Mouse (Mus musculus): ENCODE results near the gene Grsf1. TPM values are rescaled to one million over a fixed set of nuclear protein-coding genes. Genes with fewer than 3 reads are reported as not detected.

Grsf1 gene
- polyA plus RNA-seq, 1 experiment from 2014 or later: 53.8 TPM

DNA sequence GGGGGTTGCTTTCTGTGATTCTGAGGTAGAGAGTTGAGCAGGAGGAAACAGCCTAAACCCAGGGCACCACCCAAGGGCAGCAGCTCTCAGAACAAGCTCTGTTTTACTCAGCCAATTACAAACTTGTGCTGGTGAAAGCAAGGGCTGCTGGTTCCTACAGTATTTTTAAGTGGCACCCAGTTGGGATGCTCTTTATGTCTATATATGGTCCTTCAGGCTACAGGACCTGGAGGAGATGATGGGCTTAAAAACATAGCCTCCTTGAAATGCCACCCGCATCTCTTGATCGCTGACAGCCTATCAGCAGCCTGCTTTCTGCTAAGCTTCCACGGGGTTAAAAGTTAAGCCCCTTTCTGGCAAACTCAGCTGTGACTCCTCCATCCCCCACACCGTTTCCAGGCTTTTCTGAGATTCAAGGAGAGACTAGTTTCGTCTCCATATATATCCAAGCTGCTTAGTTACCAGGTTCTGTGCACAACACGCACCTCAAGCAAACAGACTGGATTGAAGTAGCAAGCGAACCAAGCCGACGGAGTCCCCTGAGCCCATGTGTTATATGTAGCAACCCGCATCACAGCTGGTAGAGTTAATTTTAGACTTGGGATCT lies 35.8 kb upstream of the Grsf1 start:
- 48% methylated on average over 10 of the region's 10 CpGs for WGBS
- H3K4me3 ChIP-seq (ENCODE audit: low read depth, low read length): no peak overlapping the region
- no peaks in the 10 kb centered on the region for H3K4me1 ChIP-seq (replicated peaks; ENCODE audit: control insufficient read depth, insufficient read depth, low read length)
- no peaks in the 10 kb centered on the region for H3K27me3 ChIP-seq (replicated peaks; ENCODE audit: control insufficient read depth, insufficient read depth, low read length)
- no peaks in the 10 kb centered on the region for H3K9me3 ChIP-seq (ENCODE audit: control insufficient read depth, low read length)
- no peaks in the 10 kb centered on the region for H3K36me3 ChIP-seq (ENCODE audit: control insufficient read depth, insufficient read depth, low read length)
- no peak for DNase-seq (ENCODE audit: low spot score)
- no peak overlapping the region for H3K4me2 ChIP-seq
- no peak overlapping the region for H3K9ac ChIP-seq (ENCODE audit: low read depth, low read length)
- H3K27ac ChIP-seq (ENCODE audit: low read depth, low read length): no peak overlapping the region
- no peak for ATAC-seq (replicated peaks; ENCODE audit: low FRiP score)

DNA sequence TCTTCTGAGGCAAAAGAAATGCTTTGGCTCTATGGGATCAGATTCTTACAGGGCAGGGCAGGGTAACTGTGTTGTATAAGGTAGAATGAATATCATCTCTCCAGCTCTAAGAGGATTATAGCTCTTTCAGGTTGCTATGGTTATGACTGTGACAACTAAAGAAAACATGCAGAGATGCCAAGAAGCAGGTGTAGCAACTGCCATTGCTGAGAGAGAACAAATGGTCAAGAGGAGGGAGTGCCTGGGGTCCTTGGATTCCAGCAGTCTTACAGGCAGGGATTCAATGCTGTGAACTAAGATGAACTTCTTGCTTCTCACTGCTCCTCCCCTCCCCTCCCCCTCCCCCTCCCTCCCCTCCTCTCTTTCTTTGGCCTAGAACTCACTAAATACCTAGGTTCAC lies 35.2 kb upstream of the Grsf1 start:
- Histone ChIP-seq H3K4me3 (ENCODE audit: low read depth, low read length) (no peak overlapping the region), H3K9ac (ENCODE audit: low read depth, low read length) (no peak overlapping the region), H3K4me2 (no peak overlapping the region), H3K27ac (ENCODE audit: low read depth, low read length) (no peak overlapping the region), H3K27me3 (replicated peaks; ENCODE audit: control insufficient read depth, insufficient read depth, low read length) (no peaks in the 10 kb centered on the region), H3K9me3 (ENCODE audit: control insufficient read depth, low read length) (no peaks in the 10 kb centered on the region), H3K36me3 (ENCODE audit: control insufficient read depth, insufficient read depth, low read length) (no peaks in the 10 kb centered on the region), H3K4me1 (replicated peaks; ENCODE audit: control insufficient read depth, insufficient read depth, low read length) (no peaks in the 10 kb centered on the region)
- DNase-seq (ENCODE audit: low spot score) (no peak), ATAC-seq (replicated peaks; ENCODE audit: low FRiP score) (no peak)

DNA sequence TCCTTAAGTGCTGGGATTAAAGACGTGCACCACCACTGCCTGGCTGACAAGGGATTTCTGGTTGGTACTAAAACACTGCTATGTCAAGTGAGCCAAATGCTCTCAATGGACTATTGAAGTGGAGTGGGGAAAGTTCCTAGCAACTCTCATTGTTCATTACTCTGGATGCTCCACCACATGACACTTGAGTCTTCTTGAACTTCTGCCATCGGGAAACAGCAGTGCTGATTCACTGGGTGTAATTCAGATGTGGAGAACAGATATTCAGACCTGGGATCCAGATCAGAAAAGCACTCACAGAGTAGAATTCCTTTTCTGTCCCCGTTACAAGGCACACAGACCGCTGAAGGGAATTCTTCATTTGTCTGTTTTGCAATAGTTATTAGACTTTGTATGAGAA lies 27.6 kb upstream of the Grsf1 start:
- Histone ChIP-seq H3K27me3 (replicated peaks; ENCODE audit: control insufficient read depth, insufficient read depth, low read length) (no peaks in the 10 kb centered on the region), H3K27ac (ENCODE audit: low read depth, low read length) (no peak overlapping the region), H3K4me2 (no peak overlapping the region), H3K9me3 (ENCODE audit: control insufficient read depth, low read length) (no peaks in the 10 kb centered on the region), H3K4me3 (ENCODE audit: low read depth, low read length) (no peak overlapping the region), H3K9ac (ENCODE audit: low read depth, low read length) (no peak overlapping the region), H3K4me1 (replicated peaks; ENCODE audit: control insufficient read depth, insufficient read depth, low read length) (no peaks in the 10 kb centered on the region; the same call in 1 of the 2 replicates), H3K36me3 (ENCODE audit: control insufficient read depth, insufficient read depth, low read length) (no peaks in the 10 kb centered on the region)
- DNase-seq (ENCODE audit: low spot score) (no peak), ATAC-seq (replicated peaks; ENCODE audit: low FRiP score) (no peak)
- 80% methylated on average over 4 of the region's 4 CpGs for WGBS

DNA sequence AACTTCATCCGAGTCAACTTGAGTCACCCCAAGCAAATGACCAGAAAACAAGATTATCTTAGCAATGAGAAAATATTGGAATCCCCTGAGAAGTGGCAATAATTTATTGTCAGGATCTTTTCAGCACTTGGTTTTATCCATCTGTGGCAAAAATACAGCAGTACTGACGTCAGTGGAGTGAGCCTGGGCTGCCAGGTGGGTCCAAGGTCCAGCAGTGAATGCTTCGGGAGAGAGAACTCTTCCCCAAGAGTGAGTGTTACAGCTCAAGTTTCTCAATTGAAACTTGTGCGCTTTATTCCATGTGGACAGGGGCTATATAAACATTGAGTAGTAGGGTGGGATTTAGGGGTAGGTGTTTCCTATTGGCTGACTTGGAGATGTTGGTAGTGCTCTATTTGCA lies 26.1 kb upstream of the Grsf1 start:
- H3K4me1 ChIP-seq (replicated peaks; ENCODE audit: control insufficient read depth, insufficient read depth, low read length): no peaks in the 10 kb centered on the region; the same call in 1 of the 2 replicates
- H3K27me3 ChIP-seq (replicated peaks; ENCODE audit: control insufficient read depth, insufficient read depth, low read length): no peaks in the 10 kb centered on the region
- H3K4me2 ChIP-seq: no peak overlapping the region
- no peak overlapping the region for H3K27ac ChIP-seq (ENCODE audit: low read depth, low read length)
- H3K9me3 ChIP-seq (ENCODE audit: control insufficient read depth, low read length): no peaks in the 10 kb centered on the region
- no peak overlapping the region for H3K4me3 ChIP-seq (ENCODE audit: low read depth, low read length)
- H3K9ac ChIP-seq (ENCODE audit: low read depth, low read length): no peak overlapping the region
- 67% methylated on average over 4 of the region's 4 CpGs for WGBS
- H3K36me3 ChIP-seq (ENCODE audit: control insufficient read depth, insufficient read depth, low read length): no peaks in the 10 kb centered on the region
- DNase-seq (ENCODE audit: low spot score) (no peak), ATAC-seq (replicated peaks; ENCODE audit: low FRiP score) (no peak; the same call in 1 of the 2 replicates)

DNA sequence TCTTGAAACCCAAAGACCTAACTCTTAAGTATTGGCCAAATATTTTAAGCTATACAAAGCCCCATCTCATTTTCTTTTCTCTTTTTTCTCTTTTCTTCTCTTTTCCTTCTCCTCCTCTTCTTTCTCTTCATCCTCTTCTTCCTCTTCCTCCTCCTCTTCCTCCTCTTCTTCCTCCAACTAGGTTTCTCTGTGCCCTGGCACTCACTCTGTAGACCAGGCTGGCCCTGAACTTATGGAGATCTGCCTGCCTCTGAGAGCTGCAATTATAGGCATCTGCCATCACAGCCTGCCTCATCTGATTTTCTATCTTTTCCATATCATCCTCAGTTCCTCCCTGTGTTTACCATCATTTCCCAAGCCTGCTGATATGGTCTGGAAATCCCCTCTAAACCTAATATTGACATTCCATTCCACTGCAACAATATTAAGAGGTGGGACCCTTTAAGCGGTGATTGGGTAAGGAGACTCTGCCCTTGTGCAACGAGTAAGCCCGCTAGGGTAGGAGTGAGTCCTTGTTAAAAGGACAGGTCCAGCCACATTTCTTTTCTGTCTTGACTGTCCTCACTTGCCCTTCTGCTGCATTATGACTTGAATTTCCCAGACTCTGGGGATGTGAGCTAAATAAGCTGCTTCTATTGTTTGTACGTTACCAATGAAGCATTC lies 23.4 kb upstream of the Grsf1 start:
- H3K27ac ChIP-seq (ENCODE audit: low read depth, low read length): no peak overlapping the region
- H3K27me3 ChIP-seq (replicated peaks; ENCODE audit: control insufficient read depth, insufficient read depth, low read length): no peaks in the 10 kb centered on the region
- ATAC-seq (replicated peaks; ENCODE audit: low FRiP score): no peak
- no peak overlapping the region for H3K4me3 ChIP-seq (ENCODE audit: low read depth, low read length)
- H3K36me3 ChIP-seq (ENCODE audit: control insufficient read depth, insufficient read depth, low read length): no peaks in the 10 kb centered on the region
- no peak overlapping the region for H3K9ac ChIP-seq (ENCODE audit: low read depth, low read length)
- no peaks in the 10 kb centered on the region for H3K9me3 ChIP-seq (ENCODE audit: control insufficient read depth, low read length)
- no peak for DNase-seq (ENCODE audit: low spot score)
- no peak overlapping the region for H3K4me2 ChIP-seq
- H3K4me1 ChIP-seq (replicated peaks; ENCODE audit: control insufficient read depth, insufficient read depth, low read length): no peaks in the 10 kb centered on the region; the same call in 1 of the 2 replicates
- 71% methylated on average over 4 of the region's 4 CpGs for WGBS

DNA sequence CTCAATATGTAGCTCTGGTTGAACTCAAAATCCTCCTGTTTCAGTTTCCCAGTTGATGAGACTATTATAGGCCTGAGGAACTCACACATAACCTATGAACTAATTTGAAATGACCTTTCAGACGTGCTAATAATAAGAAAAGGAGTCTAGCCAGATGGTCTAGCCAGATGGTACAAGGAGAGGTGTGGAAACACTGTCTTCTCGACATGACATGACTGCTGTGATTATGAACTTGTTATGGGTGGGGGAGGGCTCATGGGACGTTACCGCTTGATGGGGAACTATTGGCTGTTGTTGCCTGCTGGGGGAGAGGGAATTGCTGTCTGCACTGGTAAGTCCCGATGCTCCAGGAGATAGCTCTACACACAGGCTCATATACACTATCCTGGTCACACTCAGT lies 21.3 kb upstream of the Grsf1 start:
- Histone ChIP-seq H3K27ac (ENCODE audit: low read depth, low read length) (no peak overlapping the region), H3K4me2 (no peak overlapping the region), H3K9ac (ENCODE audit: low read depth, low read length) (no peak overlapping the region), H3K27me3 (replicated peaks; ENCODE audit: control insufficient read depth, insufficient read depth, low read length) (no peaks in the 10 kb centered on the region), H3K4me3 (ENCODE audit: low read depth, low read length) (no peak overlapping the region), H3K9me3 (ENCODE audit: control insufficient read depth, low read length) (no peaks in the 10 kb centered on the region), H3K36me3 (ENCODE audit: control insufficient read depth, insufficient read depth, low read length) (no peaks in the 10 kb centered on the region), H3K4me1 (replicated peaks; ENCODE audit: control insufficient read depth, insufficient read depth, low read length) (no peaks in the 10 kb centered on the region; the same call in 1 of the 2 replicates)
- WGBS: 84% methylated on average over 5 of the region's 5 CpGs
- no peak for DNase-seq (ENCODE audit: low spot score)
- no peak for ATAC-seq (replicated peaks; ENCODE audit: low FRiP score)

DNA sequence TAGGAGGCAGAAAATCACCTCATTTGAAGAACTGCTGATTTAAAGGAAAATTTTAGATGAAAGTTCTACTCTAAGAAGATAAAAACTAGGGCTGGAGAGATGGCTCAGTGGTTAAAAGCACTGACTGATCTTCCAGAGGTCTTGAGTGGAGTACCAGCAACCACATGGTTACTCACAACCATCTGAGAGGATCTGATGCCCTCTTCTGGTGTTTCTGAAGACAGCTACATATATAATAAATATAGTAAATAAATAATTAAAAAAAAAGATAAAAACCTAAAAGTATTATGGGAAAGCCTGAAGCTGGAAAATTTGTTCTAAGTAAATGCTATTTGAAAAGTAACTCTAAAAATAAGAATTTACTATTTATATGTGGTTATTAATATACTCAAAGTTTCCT lies 17.1 kb upstream of the Grsf1 start:
- H3K4me3 ChIP-seq (ENCODE audit: low read depth, low read length): no peak overlapping the region
- DNase-seq (ENCODE audit: low spot score): no peak
- no peaks in the 10 kb centered on the region for H3K27me3 ChIP-seq (replicated peaks; ENCODE audit: control insufficient read depth, insufficient read depth, low read length)
- no peaks in the 10 kb centered on the region for H3K4me1 ChIP-seq (replicated peaks; ENCODE audit: control insufficient read depth, insufficient read depth, low read length)
- no peak overlapping the region for H3K9ac ChIP-seq (ENCODE audit: low read depth, low read length)
- no peak overlapping the region for H3K4me2 ChIP-seq
- H3K27ac ChIP-seq (ENCODE audit: low read depth, low read length): no peak overlapping the region
- ATAC-seq (replicated peaks; ENCODE audit: low FRiP score): no peak
- no peaks in the 10 kb centered on the region for H3K9me3 ChIP-seq (ENCODE audit: control insufficient read depth, low read length)
- no peaks in the 10 kb centered on the region for H3K36me3 ChIP-seq (ENCODE audit: control insufficient read depth, insufficient read depth, low read length)

DNA sequence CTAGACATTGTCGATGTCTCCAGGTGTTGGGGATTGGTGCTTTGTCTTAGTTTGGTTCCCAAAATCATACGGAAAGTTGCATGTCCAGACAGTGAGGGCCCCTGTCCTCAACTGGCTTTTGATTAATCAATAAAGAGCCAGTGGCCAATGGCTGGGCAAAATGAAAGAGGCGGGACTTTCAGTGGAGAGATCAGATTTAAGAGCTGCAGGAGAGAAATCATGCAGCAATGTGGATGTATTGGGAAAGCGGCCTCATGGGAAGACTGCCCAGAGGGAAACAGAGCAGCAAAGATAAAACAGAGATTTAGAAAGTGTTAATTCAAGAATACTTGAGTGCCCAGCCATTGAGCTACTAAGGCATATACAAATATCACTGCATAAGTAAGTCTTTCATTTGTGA lies 16.6 kb upstream of the Grsf1 start:
- 85% methylated on average over 4 of the region's 4 CpGs for WGBS

DNA sequence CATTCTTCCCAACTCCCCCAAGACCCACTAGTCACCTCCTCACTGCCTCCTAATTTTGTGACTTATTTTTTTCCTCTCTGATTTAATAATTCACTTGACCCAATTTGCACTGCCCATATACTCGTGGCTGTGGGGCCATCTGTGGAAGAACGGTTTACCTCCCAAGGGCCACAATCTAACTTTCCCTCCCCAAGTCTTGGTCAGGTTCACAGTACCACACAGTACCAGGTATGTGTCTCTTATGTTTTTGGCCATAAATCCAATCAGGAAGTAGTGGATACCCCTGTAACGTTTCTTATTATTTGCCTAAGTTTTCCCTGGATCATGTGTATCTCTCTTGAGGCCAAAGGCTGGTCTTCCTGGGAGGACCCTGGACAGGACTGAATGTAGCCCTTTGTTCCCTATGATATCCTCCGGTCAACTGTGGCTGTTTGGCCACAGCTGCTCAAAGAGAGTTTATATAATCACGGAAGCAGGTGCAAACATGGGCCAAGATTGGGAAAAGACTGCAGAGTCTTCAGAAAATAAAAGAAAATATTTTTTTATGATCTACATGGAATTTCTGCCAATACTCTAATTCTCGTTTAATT lies 15.6 kb upstream of the Grsf1 start:
- H3K4me2 ChIP-seq: no peak overlapping the region
- H3K9me3 ChIP-seq (ENCODE audit: control insufficient read depth, low read length): no peaks in the 10 kb centered on the region
- H3K9ac ChIP-seq (ENCODE audit: low read depth, low read length): no peak overlapping the region
- ATAC-seq (replicated peaks; ENCODE audit: low FRiP score): no peak
- H3K27me3 ChIP-seq (replicated peaks; ENCODE audit: control insufficient read depth, insufficient read depth, low read length): no peaks in the 10 kb centered on the region
- DNase-seq (ENCODE audit: low spot score): no peak
- H3K27ac ChIP-seq (ENCODE audit: low read depth, low read length): no peak overlapping the region
- no peaks in the 10 kb centered on the region for H3K36me3 ChIP-seq (ENCODE audit: control insufficient read depth, insufficient read depth, low read length)
- H3K4me3 ChIP-seq (ENCODE audit: low read depth, low read length): no peak overlapping the region
- 76% methylated on average over 6 of the region's 6 CpGs for WGBS
- H3K4me1 ChIP-seq (replicated peaks; ENCODE audit: control insufficient read depth, insufficient read depth, low read length): no peaks in the 10 kb centered on the region

More for the DNA sequence above, 16.6 kb upstream of the Grsf1 start:
- Histone ChIP-seq H3K36me3 (ENCODE audit: control insufficient read depth, insufficient read depth, low read length) (no peaks in the 10 kb centered on the region), H3K27ac (ENCODE audit: low read depth, low read length) (no peak overlapping the region), H3K4me3 (ENCODE audit: low read depth, low read length) (no peak overlapping the region), H3K4me2 (no peak overlapping the region), H3K9ac (ENCODE audit: low read depth, low read length) (no peak overlapping the region), H3K27me3 (replicated peaks; ENCODE audit: control insufficient read depth, insufficient read depth, low read length) (no peaks in the 10 kb centered on the region), H3K9me3 (ENCODE audit: control insufficient read depth, low read length) (no peaks in the 10 kb centered on the region), H3K4me1 (replicated peaks; ENCODE audit: control insufficient read depth, insufficient read depth, low read length) (no peaks in the 10 kb centered on the region)
- ATAC-seq (replicated peaks; ENCODE audit: low FRiP score): no peak
- no peak for DNase-seq (ENCODE audit: low spot score)
